Mouse (Mus musculus) cerebellum, postnatal 14 days (tissue): ENCODE measurements around the gene Olfr342.

Experiments
- DNase-seq, 2 experiments: peaks; one replicate each; pipeline ENCODE4 v3.0.0; 2021; ENCODE audit warnings: mixed read lengths in 2 of 2

Gene Olfr342

GRCm38 (mm10) chr2:36524698-36525097 lies at the start of gene Olfr342:
Gene Olfr342 (plus strand): TSS chr2:36524998.
- no peak for DNase-seq

- no peak for DNase-seq
Measured at GRCm38 (mm10) chr2:36482368-36482767, 42.4 kb upstream of the Olfr342 start, which contains the start of gene Olfr341. Gene Olfr341 (minus strand): TSS chr2:36482468.

- DNase-seq, result no peak
Measured at GRCm38 (mm10) chr2:36565156-36565555, 40.4 kb downstream of the Olfr342 start.

- DNase-seq, result no peak
Measured at GRCm38 (mm10) chr2:36566362-36566761, 41.6 kb downstream of the Olfr342 start, which contains the start of gene Olfr344. Gene Olfr344 (plus strand): TSS chr2:36566662.

GRCm38 (mm10) chr2:36567022-36567421 lies 42.2 kb downstream of the Olfr342 start:
- DNase-seq, result peak in 1 of 2 experiments; percentile 0

GRCm38 (mm10) chr2:36567845-36568244 lies 43.0 kb downstream of the Olfr342 start:
- DNase-seq, result no peak
